7 mouse cellular contexts compared by ENCODE assay signal in the genomic region with DNA sequence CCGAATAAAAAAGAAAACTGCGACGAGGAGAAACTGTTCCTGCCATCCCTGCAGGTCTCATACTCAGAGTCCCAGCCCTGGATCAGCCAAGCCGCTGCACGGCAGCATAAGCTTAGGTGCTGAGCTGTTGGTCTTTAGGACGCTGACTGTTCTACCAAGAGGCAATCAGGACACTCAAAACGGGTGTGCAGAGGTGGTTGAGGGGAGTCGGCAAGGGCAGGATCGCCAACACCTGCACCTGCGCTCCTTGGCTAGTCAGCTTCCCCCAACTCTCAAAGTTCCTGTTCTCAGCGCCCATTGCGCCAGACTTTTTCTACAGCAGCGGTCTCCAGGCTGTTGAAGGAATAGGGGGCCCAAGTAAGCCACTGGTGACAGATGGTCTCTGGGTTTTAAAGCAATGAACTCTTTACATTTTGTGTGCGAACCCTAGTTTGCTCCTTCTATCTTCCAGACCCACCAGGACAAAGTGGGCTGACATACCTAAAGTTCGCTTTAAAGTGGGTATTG.
DNase-seq lines count a peak whose midpoint lies in the region; ATAC-seq lines count a peak whose summit lies in the region.

No protein-coding gene starts in this region.

- ATAC-seq in hindbrain, embryonic 13.5 days (ENCODE audit: low FRiP score): no peak
- ATAC-seq in midbrain, embryonic 13.5 days: no peak

- no peak overlapping the region for H3K9ac ChIP-seq in hindbrain, embryonic 13.5 days
- H3K9ac ChIP-seq in midbrain, embryonic 13.5 days (replicated peaks): 0 out of 2 replicates have a peak overlapping the region, but pooled peaks have one; percentile 36

- H3K27me3 ChIP-seq in hindbrain, embryonic 13.5 days: peaks cover 46% of the 10 kb centered on the region
- H3K27me3 ChIP-seq in midbrain, embryonic 13.5 days: peaks cover 64% of the 10 kb centered on the region

- no peak overlapping the region for H3K27ac ChIP-seq in hindbrain, embryonic 13.5 days
- H3K27ac ChIP-seq in midbrain, embryonic 13.5 days: no peak overlapping the region

- peaks cover 39% of the 10 kb centered on the region for H3K4me1 ChIP-seq in hindbrain, embryonic 13.5 days (replicated peaks)
- H3K4me1 ChIP-seq in midbrain, embryonic 13.5 days (replicated peaks): peaks cover 34% of the 10 kb centered on the region

- peak; percentile 27 for DNase-seq in Muller cell, postnatal 12 days (ENCODE audit: inconsistent ontology term)
- DNase-seq in embryo, embryonic 10 days (ENCODE audit: low spot score): peak; percentile 49
- DNase-seq in adrenal gland, postnatal 10 days: no peak
- no peak for DNase-seq in cerebellum, postnatal 10 days
- no peak for DNase-seq in frontal cortex, postnatal 36 days (ENCODE audit: low spot score in 2 of 2)

- H3K36me3 ChIP-seq in hindbrain, embryonic 13.5 days: no peaks in the 10 kb centered on the region
- no peaks in the 10 kb centered on the region for H3K36me3 ChIP-seq in midbrain, embryonic 13.5 days

- WGBS in hindbrain, embryonic 13.5 days: 3% methylated on average over 15 of the region's 15 CpGs
- 2% methylated on average over 15 of the region's 15 CpGs for WGBS in midbrain, embryonic 13.5 days

- peak overlapping the region; percentile 88 for H3K4me2 ChIP-seq in hindbrain, embryonic 13.5 days
- H3K4me2 ChIP-seq in midbrain, embryonic 13.5 days (replicated peaks): peak overlapping the region; percentile 80

- peak overlapping the region; percentile 87 for H3K4me3 ChIP-seq in hindbrain, embryonic 13.5 days
- peak overlapping the region; percentile 86 for H3K4me3 ChIP-seq in midbrain, embryonic 13.5 days (replicated peaks)

- no peaks in the 10 kb centered on the region for H3K9me3 ChIP-seq in hindbrain, embryonic 13.5 days
- H3K9me3 ChIP-seq in midbrain, embryonic 13.5 days: no peaks in the 10 kb centered on the region

Comparison
In these comparisons a context has a peak if more than half of its experiments do, and no peak if none do; other contexts are left out.
1. DNase-seq: peak in Muller cell, postnatal 12 days (single experiment) and embryo, embryonic 10 days (single experiment); none in adrenal gland, postnatal 10 days (single experiment), cerebellum, postnatal 10 days (0 of 2) and frontal cortex, postnatal 36 days (0 of 2).